ENCODE assay signal across 10 mouse cellular contexts in genomic region chr6:115956418-115956921, GRCm38 (mm10). TPM values are rescaled to one million over a fixed set of nuclear protein-coding genes. Genes with fewer than 3 reads are reported as not detected.
DNase-seq lines count a peak whose midpoint lies in the region; ATAC-seq and TF ChIP-seq lines count a peak whose summit lies in the region.
"Had no signal": no experiment of that assay in that cellular context is flagged by ENCODE, and none has a peak within 500 bp of the region (broad histone marks: within the 10 kb centered on the region; RNA-seq: fewer than 3 reads in every experiment).

No protein-coding gene starts in this region.

- TF ChIP-seq EP300 in stomach, postnatal 0 days (optimal IDR thresholded peaks at IDR 0.05): no peak

- peak; percentile 54 for TF ChIP-seq CTCF in stomach, postnatal 0 days (IDR thresholded peaks at IDR 0.05; ENCODE audit: low read depth)

- 86% methylated on average over 13 of the region's 13 CpGs for WGBS in hindbrain, embryonic 12.5 days
- WGBS in hindbrain, embryonic 14.5 days: 89% methylated on average over 13 of the region's 13 CpGs
- 89% methylated on average over 13 of the region's 13 CpGs for WGBS in neural tube, embryonic 13.5 days
- WGBS in stomach, postnatal 0 days: 53% methylated on average over 13 of the region's 13 CpGs

- no peak overlapping the region for H3K4me3 ChIP-seq in hindbrain, embryonic 12.5 days
- no peak overlapping the region for H3K4me3 ChIP-seq in hindbrain, embryonic 14.5 days (replicated peaks; ENCODE audit: low read length)
- no peak overlapping the region for H3K4me3 ChIP-seq in neural tube, embryonic 13.5 days
- no peak overlapping the region for H3K4me3 ChIP-seq in stomach, postnatal 0 days (ENCODE audit: low read depth, low read length)

- H3K9ac ChIP-seq in hindbrain, embryonic 12.5 days: no peak overlapping the region
- H3K9ac ChIP-seq in hindbrain, embryonic 14.5 days: no peak overlapping the region
- no peak overlapping the region for H3K9ac ChIP-seq in neural tube, embryonic 13.5 days
- no peak overlapping the region for H3K9ac ChIP-seq in stomach, postnatal 0 days (ENCODE audit: low read length)

- H3K36me3 ChIP-seq in hindbrain, embryonic 12.5 days: no peaks in the 10 kb centered on the region
- H3K36me3 ChIP-seq in hindbrain, embryonic 14.5 days (replicated peaks; ENCODE audit: control insufficient read depth, insufficient read depth): no peaks in the 10 kb centered on the region
- no peaks in the 10 kb centered on the region for H3K36me3 ChIP-seq in neural tube, embryonic 13.5 days
- H3K36me3 ChIP-seq in stomach, postnatal 0 days (ENCODE audit: control insufficient read depth, insufficient read depth, low read length): 0 out of 2 replicates have a peak, but pooled peaks cover 3% of the 10 kb centered on the region
- H3K36me3 ChIP-seq: G1E had no signal

- H3K9me3 ChIP-seq in hindbrain, embryonic 12.5 days (replicated peaks): no peaks in the 10 kb centered on the region
- no peaks in the 10 kb centered on the region for H3K9me3 ChIP-seq in hindbrain, embryonic 14.5 days (ENCODE audit: control insufficient read depth, low read length)
- no peaks in the 10 kb centered on the region for H3K9me3 ChIP-seq in neural tube, embryonic 13.5 days
- H3K9me3 ChIP-seq in stomach, postnatal 0 days (ENCODE audit: control insufficient read depth, low read length): no peaks in the 10 kb centered on the region
- H3K9me3 ChIP-seq: G1E had no signal

- 0 out of 2 replicates have a peak, but pooled peaks have one; percentile 1 for ATAC-seq in hindbrain, embryonic 12.5 days (ENCODE audit: low FRiP score)
- no peak for ATAC-seq in hindbrain, embryonic 14.5 days (ENCODE audit: low FRiP score)
- ATAC-seq in neural tube, embryonic 13.5 days (ENCODE audit: low read depth): peak; percentile 4; the same call in 1 of the 2 replicates
- no peak for ATAC-seq in stomach, postnatal 0 days (ENCODE audit: low FRiP score, low TSS enrichment)

- no peak overlapping the region for H3K27ac ChIP-seq in hindbrain, embryonic 12.5 days
- no peak overlapping the region for H3K27ac ChIP-seq in hindbrain, embryonic 14.5 days
- H3K27ac ChIP-seq in neural tube, embryonic 13.5 days (replicated peaks): no peak overlapping the region
- peak overlapping the region; percentile 9; the same call in 1 of the 2 replicates for H3K27ac ChIP-seq in stomach, postnatal 0 days (replicated peaks)

- H3K27me3 ChIP-seq in hindbrain, embryonic 12.5 days: no peaks in the 10 kb centered on the region
- H3K27me3 ChIP-seq in hindbrain, embryonic 14.5 days (ENCODE audit: control insufficient read depth, insufficient read depth, low read length): no peaks in the 10 kb centered on the region
- no peaks in the 10 kb centered on the region for H3K27me3 ChIP-seq in neural tube, embryonic 13.5 days
- H3K27me3 ChIP-seq in stomach, postnatal 0 days (ENCODE audit: control insufficient read depth, insufficient read depth, low read length): no peaks in the 10 kb centered on the region

- H3K4me2 ChIP-seq in hindbrain, embryonic 12.5 days (replicated peaks): no peak overlapping the region
- no peak overlapping the region for H3K4me2 ChIP-seq in hindbrain, embryonic 14.5 days (replicated peaks)
- H3K4me2 ChIP-seq in neural tube, embryonic 13.5 days: no peak overlapping the region
- H3K4me2 ChIP-seq in stomach, postnatal 0 days (replicated peaks; ENCODE audit: low read depth): no peak overlapping the region

- DNase-seq in cerebellum, adult 11-12 months: peak; percentile 60
- no peak for DNase-seq in cerebellum, postnatal 10 days
- DNase-seq in hindbrain, embryonic 14.5 days (ENCODE audit: low spot score): no peak
- DNase-seq in neural tube, embryonic 10.5 days (ENCODE audit: extremely low spot score, low spot score): no peak
- no peak for DNase-seq in stomach, postnatal 0 days (ENCODE audit: low spot score)
- no peak for DNase-seq in T-cell, adult 2 months (ENCODE audit: low spot score)

- peaks cover 22% of the 10 kb centered on the region for H3K4me1 ChIP-seq in hindbrain, embryonic 12.5 days
- peaks cover 13% of the 10 kb centered on the region; the same call in 1 of the 2 replicates for H3K4me1 ChIP-seq in hindbrain, embryonic 14.5 days (replicated peaks; ENCODE audit: control insufficient read depth, insufficient read depth, low read length)
- peaks cover 16% of the 10 kb centered on the region for H3K4me1 ChIP-seq in neural tube, embryonic 13.5 days (replicated peaks)
- H3K4me1 ChIP-seq in stomach, postnatal 0 days (replicated peaks; ENCODE audit: control insufficient read depth, insufficient read depth): peaks cover 8% of the 10 kb centered on the region; the same call in 1 of the 2 replicates

RNA-seq across cellular contexts. Expression of gene H1foo, which starts 11.7 kb away (rescaled TPM):
- not detected in 2 replicates for polyA plus RNA-seq in hindbrain, embryonic 12.5 days (2016; fragmentation: Nextera tagmentation; extraction: Ambion mirVana)
- polyA plus RNA-seq in hindbrain, embryonic 14.5 days (2014; fragmentation: Nextera tagmentation; extraction: Ambion mirVana): not detected in 2 replicates
- not detected in 2 replicates for polyA plus RNA-seq in neural tube, embryonic 13.5 days (2015; fragmentation: Nextera tagmentation; extraction: Ambion mirVana)
- not detected in 2 replicates for polyA plus RNA-seq in stomach, postnatal 0 days (2015; fragmentation: Nextera tagmentation; extraction: Ambion mirVana)
- polyA plus RNA-seq: G1E; liver, embryonic 16.5 days had no signal

RNA-seq across cellular contexts. Expression of gene Rho, which starts 24.9 kb away (rescaled TPM):
- 0.16 and 0.19 TPM in 2 replicates for polyA plus RNA-seq in hindbrain, embryonic 12.5 days (2016; fragmentation: Nextera tagmentation; extraction: Ambion mirVana)
- polyA plus RNA-seq in hindbrain, embryonic 14.5 days (2014; fragmentation: Nextera tagmentation; extraction: Ambion mirVana): 0.08 and 0.53 TPM in 2 replicates
- 2.2 and 4.1 TPM in 2 replicates for polyA plus RNA-seq in neural tube, embryonic 13.5 days (2015; fragmentation: Nextera tagmentation; extraction: Ambion mirVana)
- polyA plus RNA-seq in stomach, postnatal 0 days (2015; fragmentation: Nextera tagmentation; extraction: Ambion mirVana): 0.10 TPM in 2 replicates
- polyA plus RNA-seq: G1E; liver, embryonic 16.5 days had no signal

RNA-seq across cellular contexts. Expression of gene Plxnd1, which starts 38.3 kb away (rescaled TPM):
- polyA plus RNA-seq in hindbrain, embryonic 12.5 days (2016; fragmentation: Nextera tagmentation; extraction: Ambion mirVana): 21.9 and 24.5 TPM in 2 replicates
- polyA plus RNA-seq in hindbrain, embryonic 14.5 days (2014; fragmentation: Nextera tagmentation; extraction: Ambion mirVana): 11.6 and 14.7 TPM in 2 replicates
- polyA plus RNA-seq in neural tube, embryonic 13.5 days (2015; fragmentation: Nextera tagmentation; extraction: Ambion mirVana): 13.5 and 17.8 TPM in 2 replicates
- 9.7 and 10.4 TPM in 2 replicates for polyA plus RNA-seq in stomach, postnatal 0 days (2015; fragmentation: Nextera tagmentation; extraction: Ambion mirVana)

Comparison
In these comparisons a context has a peak if more than half of its experiments do, and no peak if none do; other contexts are left out.
1. ATAC-seq: peak in hindbrain, embryonic 12.5 days (single experiment) and neural tube, embryonic 13.5 days (single experiment); none in hindbrain, embryonic 14.5 days (single experiment) and stomach, postnatal 0 days (single experiment).